Mouse (Mus musculus): Measurements from ENCODE around the gene Sbk1. TPM values are rescaled to one million over a fixed set of nuclear protein-coding genes. Genes with fewer than 3 reads are reported as not detected.

The Sbk1 gene
- polyA plus RNA-seq, 1 experiment = 29.2 TPM

DNA sequence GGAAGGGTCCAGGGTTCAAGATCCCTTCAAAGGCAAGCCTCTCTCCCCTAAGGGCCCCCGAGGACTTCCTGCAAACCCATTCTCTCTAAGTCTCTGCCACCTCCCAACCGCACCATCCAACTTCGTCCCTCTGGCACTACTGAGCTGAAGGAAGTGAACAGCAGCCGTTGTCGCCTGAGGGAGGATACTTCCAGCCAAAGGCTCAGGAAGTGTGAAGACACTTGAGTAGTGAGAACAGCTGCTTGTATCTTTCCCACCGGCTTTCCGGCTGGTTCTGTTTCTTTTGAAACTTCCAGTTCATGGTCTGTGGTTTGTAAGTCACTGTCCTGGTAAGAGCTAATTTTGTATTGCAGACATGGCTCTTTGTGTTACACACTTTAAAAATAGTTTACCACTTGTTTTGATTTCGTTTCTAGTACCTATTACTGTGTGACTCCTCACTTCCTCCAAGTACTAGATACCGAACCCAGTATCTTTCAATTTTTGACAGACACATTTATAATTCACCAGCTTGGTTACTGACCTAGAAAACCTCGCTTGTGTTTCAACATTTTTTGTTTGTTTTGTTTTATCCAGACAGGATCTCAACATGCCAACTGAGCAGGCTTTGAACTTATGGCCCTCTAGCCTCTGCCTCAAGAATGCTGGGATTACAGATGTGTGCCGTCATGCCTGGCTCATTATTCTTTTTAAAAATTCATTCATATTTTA is 36.2 kb upstream of the Sbk1 start:
- H3K4me3 ChIP-seq (ENCODE audit: insufficient read depth, low read depth, low read length) = no peak overlapping the region
- H3K27me3 ChIP-seq (replicated peaks; ENCODE audit: control insufficient read depth, insufficient read depth, low read length) = no peaks in the 10 kb centered on the region
- TF ChIP-seq POLR2A (IDR thresholded peaks at IDR 0.05; ENCODE audit: low read depth, low read length) (no peak), CTCF (conservative IDR thresholded peaks at IDR 0.05; ENCODE audit: insufficient read depth, insufficient read length, low read depth, low read length) (no peak)
- H3K36me3 ChIP-seq (ENCODE audit: control insufficient read depth, insufficient read depth, low read length) = no peaks in the 10 kb centered on the region
- H3K27ac ChIP-seq (ENCODE audit: insufficient read depth, low read depth, low read length) = peak overlapping the region; percentile 39; the same call in 1 of the 2 replicates
- 34% methylated on average over 11 of the region's 11 CpGs for WGBS
- peak; percentile 67 for DNase-seq
- peaks cover 9% of the 10 kb centered on the region; the same call in 1 of the 2 replicates for H3K4me1 ChIP-seq (ENCODE audit: control insufficient read depth, insufficient read depth, low read length)

DNA sequence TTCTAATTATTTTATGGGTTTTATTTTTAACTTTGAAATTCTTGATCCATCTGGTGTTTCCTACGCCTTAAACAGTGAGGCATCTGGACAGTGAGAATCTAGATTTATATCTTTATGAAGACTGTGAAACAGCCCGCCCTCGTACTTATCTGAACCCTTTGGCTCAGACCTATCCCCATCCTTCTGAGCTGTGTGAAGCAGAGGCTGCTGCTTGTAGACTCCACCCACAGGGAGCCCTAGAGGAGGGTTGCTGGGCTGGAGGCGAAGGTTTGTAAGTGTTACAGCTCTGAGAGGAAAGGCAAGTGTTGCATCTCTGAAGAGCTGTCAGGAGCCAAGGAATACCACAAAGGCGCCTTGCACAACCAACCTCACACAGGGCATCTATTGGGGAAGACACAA is 35.6 kb upstream of the Sbk1 start:
- H3K27me3 ChIP-seq (replicated peaks; ENCODE audit: control insufficient read depth, insufficient read depth, low read length) = no peaks in the 10 kb centered on the region
- H3K4me1 ChIP-seq (ENCODE audit: control insufficient read depth, insufficient read depth, low read length) = peaks cover 9% of the 10 kb centered on the region; the same call in 1 of the 2 replicates
- 74% methylated on average over 5 of the region's 5 CpGs for WGBS
- TF ChIP-seq CTCF (conservative IDR thresholded peaks at IDR 0.05; ENCODE audit: insufficient read depth, insufficient read length, low read depth, low read length) (no peak), POLR2A (IDR thresholded peaks at IDR 0.05; ENCODE audit: low read depth, low read length) (no peak)
- DNase-seq = no peak
- no peaks in the 10 kb centered on the region for H3K36me3 ChIP-seq (ENCODE audit: control insufficient read depth, insufficient read depth, low read length)
- no peak overlapping the region for H3K27ac ChIP-seq (ENCODE audit: insufficient read depth, low read depth, low read length)
- no peak overlapping the region for H3K4me3 ChIP-seq (ENCODE audit: insufficient read depth, low read depth, low read length)

DNA sequence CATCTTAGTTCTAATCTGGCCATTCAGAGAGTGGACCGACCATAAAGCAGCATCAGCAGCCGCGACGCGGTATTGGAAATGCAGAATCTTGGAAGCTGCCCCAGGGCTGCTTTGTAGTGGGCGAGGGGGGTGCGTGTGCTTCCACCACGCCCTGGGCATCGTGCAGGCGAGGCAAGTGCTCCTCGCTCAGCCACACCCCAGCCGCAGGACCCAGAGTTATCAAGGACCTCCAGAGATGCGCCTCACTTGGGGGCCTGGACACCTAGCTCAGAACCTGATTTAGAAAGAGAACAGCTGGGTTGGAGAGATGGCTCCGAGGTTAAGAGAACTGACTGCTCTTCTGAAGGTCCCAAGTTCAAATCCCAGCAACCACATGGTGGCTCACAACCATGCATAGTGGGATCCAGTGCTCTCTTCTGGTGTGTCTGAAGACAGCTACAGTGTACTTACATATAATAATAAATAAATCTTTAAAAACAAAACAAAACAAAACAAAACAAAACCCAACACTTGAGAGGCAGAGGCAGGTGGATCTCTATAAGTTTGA is 31.5 kb upstream of the Sbk1 start:
- DNase-seq = no peak
- no peaks in the 10 kb centered on the region for H3K36me3 ChIP-seq (ENCODE audit: control insufficient read depth, insufficient read depth, low read length)
- no peak for TF ChIP-seq CTCF (conservative IDR thresholded peaks at IDR 0.05; ENCODE audit: insufficient read depth, insufficient read length, low read depth, low read length)
- no peak for TF ChIP-seq POLR2A (IDR thresholded peaks at IDR 0.05; ENCODE audit: low read depth, low read length)
- no peak overlapping the region for H3K4me3 ChIP-seq (ENCODE audit: insufficient read depth, low read depth, low read length)
- no peak overlapping the region for H3K27ac ChIP-seq (ENCODE audit: insufficient read depth, low read depth, low read length)
- 0 out of 2 replicates have a peak, but pooled peaks cover under 1% of the 10 kb centered on the region for H3K4me1 ChIP-seq (ENCODE audit: control insufficient read depth, insufficient read depth, low read length)
- WGBS = 81% methylated on average over 14 of the region's 14 CpGs
- H3K27me3 ChIP-seq (replicated peaks; ENCODE audit: control insufficient read depth, insufficient read depth, low read length) = no peaks in the 10 kb centered on the region

GRCm38 (mm10) chr7:126244168-126244750 is 28.2 kb upstream of the Sbk1 start:
- Histone ChIP-seq H3K4me1 (ENCODE audit: control insufficient read depth, insufficient read depth, low read length) (no peaks in the 10 kb centered on the region), H3K27ac (ENCODE audit: insufficient read depth, low read depth, low read length) (no peak overlapping the region), H3K36me3 (ENCODE audit: control insufficient read depth, insufficient read depth, low read length) (no peaks in the 10 kb centered on the region), H3K4me3 (ENCODE audit: insufficient read depth, low read depth, low read length) (no peak overlapping the region), H3K27me3 (replicated peaks; ENCODE audit: control insufficient read depth, insufficient read depth, low read length) (no peaks in the 10 kb centered on the region)
- WGBS = 67% methylated on average over 6 of the region's 6 CpGs
- TF ChIP-seq POLR2A (IDR thresholded peaks at IDR 0.05; ENCODE audit: low read depth, low read length) = no peak
- no peak for TF ChIP-seq CTCF (conservative IDR thresholded peaks at IDR 0.05; ENCODE audit: insufficient read depth, insufficient read length, low read depth, low read length)
- no peak for DNase-seq

GRCm38 (mm10) chr7:126248088-126248487 is 24.3 kb upstream of the Sbk1 start:
- Histone ChIP-seq H3K4me1 (ENCODE audit: control insufficient read depth, insufficient read depth, low read length) (no peaks in the 10 kb centered on the region), H3K4me3 (ENCODE audit: insufficient read depth, low read depth, low read length) (no peak overlapping the region), H3K27me3 (replicated peaks; ENCODE audit: control insufficient read depth, insufficient read depth, low read length) (no peaks in the 10 kb centered on the region), H3K27ac (ENCODE audit: insufficient read depth, low read depth, low read length) (no peak overlapping the region), H3K36me3 (ENCODE audit: control insufficient read depth, insufficient read depth, low read length) (no peaks in the 10 kb centered on the region)
- DNase-seq = no peak
- TF ChIP-seq POLR2A (IDR thresholded peaks at IDR 0.05; ENCODE audit: low read depth, low read length) (no peak), CTCF (conservative IDR thresholded peaks at IDR 0.05; ENCODE audit: insufficient read depth, insufficient read length, low read depth, low read length) (no peak)
- WGBS = 15% methylated on average over 6 of the region's 6 CpGs

DNA sequence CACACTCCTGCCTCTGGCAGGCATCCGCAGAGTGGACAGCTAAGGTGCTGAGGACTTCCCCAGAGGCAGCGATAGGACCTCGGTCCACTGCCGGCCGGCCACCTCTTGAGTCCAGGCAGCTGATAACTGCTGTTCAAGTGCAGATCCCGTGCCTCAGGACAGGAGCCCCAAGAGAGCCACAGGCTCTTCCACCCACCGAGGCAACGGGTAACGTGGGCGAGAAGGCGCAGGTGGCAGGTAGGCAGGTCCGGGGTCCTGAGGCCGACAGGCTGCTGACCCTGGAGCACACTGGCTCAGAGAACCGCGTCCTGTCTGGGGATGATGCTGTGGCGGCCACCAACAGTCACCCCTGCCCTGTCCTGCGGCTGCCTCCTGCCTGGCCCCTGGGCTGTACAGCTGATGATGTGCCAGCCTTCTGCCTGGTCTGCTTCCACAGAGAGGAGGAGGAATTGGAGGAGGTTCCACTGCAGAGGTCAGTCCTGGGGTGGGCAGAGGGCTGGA is 23.7 kb upstream of the Sbk1 start:
- no peaks in the 10 kb centered on the region for H3K4me1 ChIP-seq (ENCODE audit: control insufficient read depth, insufficient read depth, low read length)
- no peak for DNase-seq
- H3K27me3 ChIP-seq (replicated peaks; ENCODE audit: control insufficient read depth, insufficient read depth, low read length) = no peaks in the 10 kb centered on the region
- H3K4me3 ChIP-seq (ENCODE audit: insufficient read depth, low read depth, low read length) = no peak overlapping the region
- TF ChIP-seq POLR2A (IDR thresholded peaks at IDR 0.05; ENCODE audit: low read depth, low read length) (no peak), CTCF (conservative IDR thresholded peaks at IDR 0.05; ENCODE audit: insufficient read depth, insufficient read length, low read depth, low read length) (no peak)
- H3K36me3 ChIP-seq (ENCODE audit: control insufficient read depth, insufficient read depth, low read length) = no peaks in the 10 kb centered on the region
- no peak overlapping the region for H3K27ac ChIP-seq (ENCODE audit: insufficient read depth, low read depth, low read length)
- WGBS = 45% methylated on average over 17 of the region's 17 CpGs

DNA sequence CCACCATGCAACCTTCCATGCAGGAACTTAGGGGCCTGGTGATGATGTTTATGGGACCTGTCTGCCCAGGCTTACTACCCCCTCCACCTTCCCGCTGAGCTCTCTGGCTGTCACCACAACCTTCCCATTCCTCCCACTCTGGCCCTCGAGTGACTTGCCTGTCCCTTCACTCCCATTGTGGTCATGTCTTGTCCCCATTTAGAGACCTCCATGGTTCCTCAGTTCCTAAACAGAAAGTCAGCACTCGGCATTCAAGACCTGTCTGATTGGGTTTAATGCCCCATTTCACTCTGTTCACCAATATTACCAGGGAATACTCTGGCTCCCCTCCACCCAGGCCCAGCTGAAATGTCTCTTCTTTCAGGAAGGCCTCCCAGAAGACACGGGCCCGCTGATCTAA is 23.3 kb upstream of the Sbk1 start:
- DNase-seq = no peak
- WGBS = 76% methylated on average over 5 of the region's 5 CpGs
- Histone ChIP-seq H3K27ac (ENCODE audit: insufficient read depth, low read depth, low read length) (no peak overlapping the region), H3K4me1 (ENCODE audit: control insufficient read depth, insufficient read depth, low read length) (no peaks in the 10 kb centered on the region), H3K27me3 (replicated peaks; ENCODE audit: control insufficient read depth, insufficient read depth, low read length) (no peaks in the 10 kb centered on the region), H3K36me3 (ENCODE audit: control insufficient read depth, insufficient read depth, low read length) (no peaks in the 10 kb centered on the region), H3K4me3 (ENCODE audit: insufficient read depth, low read depth, low read length) (no peak overlapping the region)
- no peak for TF ChIP-seq CTCF (conservative IDR thresholded peaks at IDR 0.05; ENCODE audit: insufficient read depth, insufficient read length, low read depth, low read length)
- no peak for TF ChIP-seq POLR2A (IDR thresholded peaks at IDR 0.05; ENCODE audit: low read depth, low read length)
